Mouse (Mus musculus) kidney, adult 2 months (tissue): ENCODE results near the gene Stx4a.

ENCODE experiments used
- CTCF ChIP-seq: fragments of 200-500 bp; conservative IDR thresholded peaks from 2 replicates; pipeline ENCODE4 v1.5.1; 2011; ENCODE audit warnings: low read depth, mild to moderate bottlenecking, control low read depth, low read length, moderate library complexity, mixed read lengths; ENCODE audit not compliant: insufficient read depth, insufficient read length
- POLR2A ChIP-seq: fragments of 200-500 bp; IDR thresholded peaks from one replicate; pipeline ENCODE4 v1.6.1; 2011; ENCODE audit warnings: low read depth, low read length, control low read depth

DNA sequence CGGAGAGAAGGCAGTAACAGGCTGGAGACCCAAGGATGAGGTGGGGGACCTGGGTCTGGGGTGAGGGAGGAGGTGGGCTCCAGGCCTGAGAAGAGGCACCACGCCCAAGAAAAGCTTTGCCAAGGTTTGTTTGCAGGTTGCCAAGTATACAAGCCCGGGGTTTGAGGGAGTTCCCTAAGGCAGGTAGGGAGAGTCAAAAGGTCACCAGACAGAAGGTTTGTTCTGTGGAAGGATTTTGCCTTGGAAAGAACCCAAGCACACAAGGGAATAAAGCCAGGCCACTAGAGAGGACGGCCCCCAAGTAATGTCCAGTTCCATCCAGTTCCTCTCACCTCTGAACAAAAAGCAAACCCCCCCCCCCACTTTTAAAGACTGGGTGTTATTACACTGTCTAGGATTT lies 12.9 kb upstream of the Stx4a start:
- TF ChIP-seq CTCF (no peak), POLR2A (no peak)
